Mouse (Mus musculus) heart, embryonic 11.5 days (tissue): Measurements from ENCODE around the gene Lhfpl4. TPM values are rescaled to one million over a fixed set of nuclear protein-coding genes. Genes with fewer than 3 reads are reported as not detected.
A peak's percentile ranks its signal among the peaks of the same experiment; 100 is the strongest.

Source experiments
- ATAC-seq: fragments of 200-750 bp; cut with Nextera tagmentation; replicated peaks from 2 replicates; pipeline ENCODE4 v1.8.0; 2017; ENCODE audit warnings: moderate library complexity; ENCODE audit not compliant: insufficient number of reproducible peaks, low FRiP score, low TSS enrichment
- H3K27ac ChIP-seq: fragments of 300-500 bp; sonication (generic); 2 replicates; pipeline ENCODE4 v1.5.1; 2014; ENCODE audit warnings: mild to moderate bottlenecking, low read depth, low read length
- H3K27me3 ChIP-seq: fragments of 300-500 bp; sonication (generic); 2 replicates; pipeline ENCODE4 v1.6.1; 2014; ENCODE audit warnings: mild to moderate bottlenecking, low read length, mixed read lengths; ENCODE audit not compliant: control insufficient read depth, insufficient read depth
- H3K36me3 ChIP-seq: fragments of 300-500 bp; sonication (generic); 2 replicates; pipeline ENCODE4 v1.6.1; 2014; ENCODE audit warnings: mild to moderate bottlenecking, low read length, moderate library complexity, mixed read lengths; ENCODE audit not compliant: control insufficient read depth, insufficient read depth
- H3K4me1 ChIP-seq: fragments of 300-500 bp; sonication (generic); 2 replicates; pipeline ENCODE4 v1.6.1; 2014; ENCODE audit warnings: low read length; ENCODE audit not compliant: control insufficient read depth, insufficient read depth
- H3K4me2 ChIP-seq: fragments of 300-500 bp; sonication (generic); 2 replicates; pipeline ENCODE4 v1.6.1; 2014; ENCODE audit warnings: mild to moderate bottlenecking, moderate library complexity
- H3K4me3 ChIP-seq: fragments of 300-500 bp; sonication (generic); 2 replicates; pipeline ENCODE4 v1.5.1; 2014; ENCODE audit warnings: low read depth, low read length
- H3K9ac ChIP-seq: fragments of 300-500 bp; sonication (generic); 2 replicates; pipeline ENCODE4 v1.6.1; 2014; ENCODE audit warnings: mild to moderate bottlenecking, low read depth, low read length, moderate library complexity
- H3K9me3 ChIP-seq: fragments of 300-500 bp; sonication (generic); replicated peaks from 2 replicates; pipeline ENCODE4 v1.6.1; 2016; ENCODE audit warnings: low read length; ENCODE audit not compliant: control insufficient read depth
- WGBS: fragments of 180-500 bp; shearing (Covaris S2); extraction: QIAGEN DNeasy Blood & Tissue Kit; methylation state at CpG from one replicate; pipeline ENCODE4 v1.1.7; 2014; ENCODE audit not compliant: insufficient replicate concordance; 5-methylcytosine and 5-hydroxymethylcytosine counted together
- polyA plus RNA-seq: library from polyadenylated mRNA; unstranded; fragments of >200 nt; fragmentation: Nextera tagmentation; extraction: Ambion mirVana; gene quantifications from 2 replicates; pipeline ENCODE4 v1.2.1, GENCODE M21; 2014

The Lhfpl4 gene
- polyA plus RNA-seq, 1 experiment from 2014 or later = 0.39 TPM

- WGBS = 11% methylated on average over 9 of the region's 9 CpGs
- H3K4me1 ChIP-seq = peaks cover 8% of the 10 kb centered on the region; the same call in 1 of the 2 replicates
- no peaks in the 10 kb centered on the region for H3K36me3 ChIP-seq
- H3K27me3 ChIP-seq = peaks cover 40% of the 10 kb centered on the region
- peak overlapping the region; percentile 72 for H3K4me2 ChIP-seq
- no peak overlapping the region for H3K9ac ChIP-seq
- H3K9me3 ChIP-seq = no peaks in the 10 kb centered on the region
- no peak for ATAC-seq
- no peak overlapping the region for H3K27ac ChIP-seq
- peak overlapping the region; percentile 48 for H3K4me3 ChIP-seq
These were observed 410 bp upstream of the Lhfpl4 start for GRCm38 (mm10) chr6:113195596-113195992.

GRCm38 (mm10) chr6:113194517-113194840, 705 bp downstream of the Lhfpl4 start:
- no peak for ATAC-seq
- Histone ChIP-seq H3K27me3 (peaks cover 40% of the 10 kb centered on the region), H3K9me3 (no peaks in the 10 kb centered on the region), H3K27ac (no peak overlapping the region), H3K4me3 (peak overlapping the region; percentile 48), H3K9ac (no peak overlapping the region), H3K36me3 (no peaks in the 10 kb centered on the region), H3K4me1 (peaks cover 8% of the 10 kb centered on the region; the same call in 1 of the 2 replicates), H3K4me2 (peak overlapping the region; percentile 72)
- WGBS = 5% methylated on average over 5 of the region's 5 CpGs

- Histone ChIP-seq H3K9me3 (no peaks in the 10 kb centered on the region), H3K9ac (no peak overlapping the region), H3K36me3 (no peaks in the 10 kb centered on the region), H3K4me1 (peaks cover 8% of the 10 kb centered on the region; the same call in 1 of the 2 replicates), H3K4me2 (peak overlapping the region; percentile 32), H3K27me3 (peaks cover 40% of the 10 kb centered on the region), H3K27ac (no peak overlapping the region), H3K4me3 (no peak overlapping the region; the same call in 1 of the 2 replicates)
- WGBS = 4% methylated on average over 46 of the region's 46 CpGs
- no peak for ATAC-seq
These were observed 1.3 kb downstream of the Lhfpl4 start for GRCm38 (mm10) chr6:113193765-113194460.

GRCm38 (mm10) chr6:113184866-113185525, 10.2 kb downstream of the Lhfpl4 start:
- H3K27ac ChIP-seq = no peak overlapping the region
- H3K27me3 ChIP-seq = no peaks in the 10 kb centered on the region
- no peak overlapping the region for H3K9ac ChIP-seq
- H3K4me3 ChIP-seq = no peak overlapping the region
- ATAC-seq = no peak
- H3K36me3 ChIP-seq = no peaks in the 10 kb centered on the region
- no peaks in the 10 kb centered on the region for H3K9me3 ChIP-seq
- no peak overlapping the region for H3K4me2 ChIP-seq
- H3K4me1 ChIP-seq = no peaks in the 10 kb centered on the region
- 76% methylated on average over 21 of the region's 21 CpGs for WGBS

- ATAC-seq = no peak
- Histone ChIP-seq H3K27me3 (no peaks in the 10 kb centered on the region), H3K36me3 (no peaks in the 10 kb centered on the region), H3K4me1 (no peaks in the 10 kb centered on the region), H3K4me3 (no peak overlapping the region), H3K9me3 (no peaks in the 10 kb centered on the region), H3K27ac (no peak overlapping the region), H3K4me2 (no peak overlapping the region), H3K9ac (no peak overlapping the region)
- WGBS = 55% methylated on average over 9 of the region's 9 CpGs
These were observed 11.0 kb downstream of the Lhfpl4 start for GRCm38 (mm10) chr6:113184163-113184562.

GRCm38 (mm10) chr6:113179195-113179733, 15.9 kb downstream of the Lhfpl4 start:
- 48% methylated on average over 4 of the region's 4 CpGs for WGBS

GRCm38 (mm10) chr6:113178286-113179194, 16.6 kb downstream of the Lhfpl4 start:
- no peaks in the 10 kb centered on the region for H3K4me1 ChIP-seq
- no peak overlapping the region for H3K27ac ChIP-seq
- H3K9me3 ChIP-seq = no peaks in the 10 kb centered on the region
- WGBS = 24% methylated on average over 14 of the region's 14 CpGs
- H3K36me3 ChIP-seq = no peaks in the 10 kb centered on the region
- H3K4me2 ChIP-seq = no peak overlapping the region
- no peak overlapping the region for H3K9ac ChIP-seq
- ATAC-seq = no peak
- H3K27me3 ChIP-seq = no peaks in the 10 kb centered on the region
- H3K4me3 ChIP-seq = no peak overlapping the region

More at GRCm38 (mm10) chr6:113179195-113179733, 15.9 kb downstream of the Lhfpl4 start:
- no peaks in the 10 kb centered on the region for H3K9me3 ChIP-seq
- ATAC-seq = no peak
- H3K36me3 ChIP-seq = no peaks in the 10 kb centered on the region
- H3K4me1 ChIP-seq = no peaks in the 10 kb centered on the region
- H3K4me2 ChIP-seq = no peak overlapping the region
- no peak overlapping the region for H3K27ac ChIP-seq
- H3K9ac ChIP-seq = no peak overlapping the region
- H3K27me3 ChIP-seq = no peaks in the 10 kb centered on the region
- H3K4me3 ChIP-seq = no peak overlapping the region

GRCm38 (mm10) chr6:113176613-113177012, 18.6 kb downstream of the Lhfpl4 start:
- Histone ChIP-seq H3K4me1 (no peaks in the 10 kb centered on the region), H3K27ac (no peak overlapping the region), H3K4me2 (no peak overlapping the region), H3K9me3 (no peaks in the 10 kb centered on the region), H3K36me3 (no peaks in the 10 kb centered on the region), H3K9ac (no peak overlapping the region), H3K4me3 (no peak overlapping the region), H3K27me3 (no peaks in the 10 kb centered on the region)
- WGBS = 72% methylated on average over 8 of the region's 8 CpGs
- ATAC-seq = no peak
